8 mouse cellular contexts compared by ENCODE assay signal in genomic region chr12:34091851-34092250, GRCm38 (mm10).
"Had no signal": no experiment of that assay in that cellular context is flagged by ENCODE, and none has a peak within 500 bp of the region (broad histone marks: within the 10 kb centered on the region; RNA-seq: fewer than 3 reads in every experiment).

No protein-coding gene starts in this region.

- DNase-seq: kidney, adult 2 months; kidney, postnatal 14 days; lung, embryonic 14.5 days; lung, postnatal 10 days; lung, postnatal 4 days had no signal

- ATAC-seq: intestine, embryonic 16.5 days; liver, embryonic 12.5 days; midbrain, embryonic 15.5 days had no signal
